Mouse (Mus musculus) testis, postnatal 14 days (tissue): ENCODE data around the gene Tusc2.

Experiments used
- DNase-seq: peaks from one replicate; pipeline ENCODE4 v3.0.0; 2021; ENCODE audit warnings: low spot score

Tusc2 gene

DNA sequence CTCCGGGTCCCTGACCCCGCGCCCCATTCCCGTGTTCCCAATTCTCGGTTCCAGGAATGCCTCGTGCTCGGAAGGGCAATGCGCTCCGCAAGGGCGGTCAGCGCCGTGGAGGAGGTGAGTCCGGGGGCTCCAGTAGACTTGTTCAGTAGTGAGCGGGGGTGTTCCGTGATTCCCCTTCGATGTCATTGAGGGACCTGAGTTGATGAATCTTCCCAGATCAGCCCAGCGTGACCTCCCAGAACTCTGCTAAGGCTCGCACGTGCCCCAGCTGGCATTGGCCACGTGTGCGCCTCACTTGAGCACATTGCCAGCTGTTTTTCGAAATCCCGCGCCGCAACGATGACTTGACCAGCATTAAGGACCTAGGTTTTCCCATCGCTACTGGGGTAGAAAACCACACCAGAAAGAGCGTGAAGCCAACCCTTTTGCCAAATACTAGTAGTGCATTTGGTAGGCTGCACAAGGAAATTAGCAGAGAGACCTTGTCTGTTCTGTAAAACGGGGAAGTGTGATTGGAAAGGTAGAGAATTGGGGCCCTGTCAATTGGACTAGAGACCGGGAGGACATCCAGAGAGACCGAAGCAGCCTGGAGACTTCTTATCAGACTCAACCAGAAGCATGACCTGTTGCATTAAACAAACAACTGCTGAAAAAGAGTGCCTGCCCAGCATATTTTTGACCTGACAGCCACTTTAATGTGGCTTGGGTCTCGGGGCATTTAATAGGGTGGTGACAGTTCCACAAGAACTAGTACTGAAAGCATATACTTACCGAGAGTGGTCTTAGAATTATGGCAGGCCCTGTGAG lies 25.0 kb downstream of the Tusc2 start:
- no peak for DNase-seq

DNA sequence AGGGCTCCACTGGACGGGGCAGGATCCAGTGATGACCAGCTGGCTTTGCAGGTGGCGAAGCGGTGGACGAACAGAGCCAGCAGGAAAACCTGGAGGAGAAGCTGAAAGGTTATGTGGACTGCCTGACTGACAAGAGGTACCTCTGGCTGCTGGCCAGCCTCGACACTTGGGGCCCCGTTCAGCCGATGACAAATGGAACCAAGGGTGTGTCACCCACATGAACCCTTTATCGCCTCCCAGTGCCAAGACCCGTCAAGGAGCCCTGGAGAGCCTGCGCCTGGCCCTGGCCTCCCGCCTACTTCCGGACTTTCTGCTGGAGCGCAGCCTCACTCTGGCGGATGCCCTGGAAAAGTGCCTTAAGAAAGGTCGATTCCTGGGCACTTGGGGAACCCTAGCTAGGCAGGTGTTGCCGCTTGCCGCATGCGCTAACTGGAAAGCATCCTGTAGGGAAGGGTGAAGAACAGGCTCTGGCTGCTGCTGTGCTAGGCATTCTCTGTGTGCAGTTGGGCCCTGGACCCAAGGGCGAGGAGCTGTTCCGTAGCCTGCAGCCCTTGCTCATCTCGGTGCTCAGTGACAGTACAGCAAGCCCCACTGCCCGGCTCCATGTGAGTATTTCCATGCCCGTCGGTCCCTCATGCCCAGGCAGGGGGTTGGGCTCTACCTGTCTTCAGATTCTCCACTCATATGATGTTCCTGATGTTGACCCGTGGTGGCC lies 27.2 kb downstream of the Tusc2 start:
- no peak for DNase-seq

DNA sequence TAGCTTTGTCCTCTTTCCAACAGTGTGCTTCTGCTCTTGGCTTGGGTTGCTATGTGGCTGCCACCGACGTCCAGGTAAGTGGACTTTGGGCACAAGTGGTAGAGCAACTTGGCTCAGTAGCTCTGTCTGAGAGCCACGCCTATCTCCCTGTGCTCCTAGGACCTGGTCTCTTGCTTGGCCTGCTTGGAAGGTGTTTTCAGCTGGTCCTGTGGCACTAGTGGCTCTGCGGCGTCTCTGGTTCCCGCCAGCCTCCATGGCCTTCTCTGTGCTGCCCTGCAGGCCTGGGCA lies 27.7 kb downstream of the Tusc2 start:
- no peak for DNase-seq

DNA sequence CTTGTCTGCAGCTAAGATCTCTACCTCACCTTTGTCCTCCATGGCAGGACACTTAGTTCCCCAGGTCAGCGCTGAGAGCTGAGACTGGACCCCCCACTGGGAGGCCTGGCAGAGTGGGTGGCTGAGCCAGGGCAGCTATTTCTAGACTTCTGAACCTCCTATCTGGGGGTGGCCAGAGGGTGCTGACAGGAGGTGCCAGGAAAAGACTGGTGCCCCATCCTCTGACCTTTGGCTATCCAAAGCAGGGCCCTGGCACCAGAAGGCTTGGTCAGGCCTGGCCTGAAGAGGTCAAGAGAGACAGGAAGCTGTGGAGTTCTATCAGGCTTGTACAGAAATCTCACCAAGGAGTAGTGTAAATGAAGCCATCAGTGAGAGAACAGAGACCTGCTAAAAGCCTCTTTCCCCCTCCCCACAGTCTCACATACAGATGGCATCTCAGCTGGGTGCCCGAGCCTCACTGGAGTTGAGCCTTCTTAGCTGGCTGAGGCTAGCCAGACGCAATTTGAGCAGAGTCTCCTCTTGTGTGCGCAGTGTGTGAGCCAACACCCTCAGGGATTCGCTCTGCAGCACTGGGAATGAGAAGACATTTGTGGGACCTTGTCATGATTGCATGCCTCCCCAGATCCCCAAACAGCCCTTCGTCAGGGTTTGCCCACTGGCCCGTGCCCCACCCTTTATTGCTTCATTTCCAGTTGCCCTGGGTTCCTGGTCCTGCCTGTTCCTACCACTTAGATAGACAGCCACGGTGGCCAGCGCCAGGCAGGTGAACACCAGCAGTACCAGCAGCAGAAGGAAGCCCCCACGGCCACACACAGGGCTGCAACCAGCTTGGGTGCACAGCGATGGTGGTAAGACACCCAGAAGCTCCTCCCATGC lies 30.3 kb downstream of the Tusc2 start:
- no peak for DNase-seq

DNA sequence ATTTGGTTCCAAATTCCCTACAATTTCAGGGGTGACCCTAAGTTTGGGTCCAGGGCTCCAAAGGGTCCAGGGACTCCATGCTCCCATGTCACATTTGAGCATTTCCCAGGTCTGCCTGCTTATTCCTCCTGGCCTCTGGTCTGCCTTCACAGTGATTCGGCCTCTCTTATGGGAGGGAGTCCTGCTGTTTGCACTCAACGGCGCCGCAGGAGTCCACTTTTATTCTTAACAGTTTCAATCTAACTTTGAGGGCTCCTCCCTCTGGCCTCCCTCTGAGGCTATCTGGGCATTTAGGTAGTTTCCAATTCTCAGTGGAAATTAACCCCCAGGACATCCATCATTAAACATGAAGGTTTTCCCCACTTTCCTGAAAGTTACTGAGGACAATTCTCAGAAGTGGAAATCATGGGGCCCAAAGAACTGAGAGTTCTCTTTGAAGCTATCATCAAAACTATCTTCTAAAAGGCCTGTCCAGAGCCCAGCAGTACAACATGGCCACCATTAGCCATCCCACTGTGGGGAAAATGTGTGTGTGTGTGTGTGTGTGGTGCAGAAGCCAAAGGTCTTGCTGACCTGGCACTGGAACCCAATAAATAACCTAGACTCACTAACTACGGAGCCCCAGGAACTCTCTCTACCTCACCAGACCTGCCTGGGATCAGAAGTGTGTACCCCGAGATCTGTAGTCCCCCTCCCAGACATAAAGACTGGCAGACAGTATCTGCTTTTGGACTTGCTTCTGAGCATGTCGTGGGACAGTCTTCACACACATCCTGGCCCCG lies 31.4 kb downstream of the Tusc2 start:
- no peak for DNase-seq

DNA sequence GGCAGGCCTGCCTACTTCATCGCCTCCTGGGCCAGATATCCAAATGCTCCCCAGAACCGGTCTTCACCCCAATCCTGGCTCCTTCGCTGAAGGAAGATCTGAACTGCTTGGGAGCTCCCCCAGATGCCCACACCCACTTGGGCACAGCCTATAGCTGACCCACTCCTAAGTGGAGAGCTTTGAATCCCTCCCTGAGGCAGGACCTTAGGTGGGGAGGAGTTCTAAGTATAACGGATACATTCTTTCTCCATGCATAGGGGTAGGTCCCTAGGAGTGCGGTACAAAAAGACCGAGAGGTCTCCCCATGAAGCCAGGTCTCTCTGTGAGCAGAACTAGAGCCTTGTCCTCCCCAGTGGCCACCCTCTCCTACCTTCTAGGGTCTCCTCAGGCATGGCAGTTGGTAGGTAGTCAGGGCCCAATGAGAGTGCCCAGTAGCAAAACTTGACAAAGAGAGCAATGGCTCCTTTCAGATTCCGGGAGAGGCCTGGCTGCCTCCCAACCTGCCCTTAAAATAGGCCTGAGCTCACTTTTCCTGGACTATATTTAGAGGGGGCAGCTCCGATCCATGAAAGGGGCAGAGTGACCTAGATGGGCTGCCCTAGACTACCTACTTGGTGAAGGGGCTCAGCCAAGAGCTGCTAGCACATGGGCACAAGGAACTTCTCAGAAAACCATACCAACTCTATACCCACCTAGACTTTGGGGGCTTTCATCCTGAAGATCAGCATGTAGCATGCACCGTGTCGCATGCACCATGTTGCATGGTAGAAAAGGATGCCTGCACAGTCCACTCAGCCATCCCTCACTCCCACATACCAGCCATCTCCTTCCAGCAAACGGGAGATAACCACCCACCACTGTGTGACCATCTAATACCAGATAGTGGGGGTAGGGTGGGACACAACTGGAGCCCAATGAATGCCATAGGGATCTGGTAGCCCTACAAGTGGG lies 33.8 kb downstream of the Tusc2 start:
- no peak for DNase-seq

DNA sequence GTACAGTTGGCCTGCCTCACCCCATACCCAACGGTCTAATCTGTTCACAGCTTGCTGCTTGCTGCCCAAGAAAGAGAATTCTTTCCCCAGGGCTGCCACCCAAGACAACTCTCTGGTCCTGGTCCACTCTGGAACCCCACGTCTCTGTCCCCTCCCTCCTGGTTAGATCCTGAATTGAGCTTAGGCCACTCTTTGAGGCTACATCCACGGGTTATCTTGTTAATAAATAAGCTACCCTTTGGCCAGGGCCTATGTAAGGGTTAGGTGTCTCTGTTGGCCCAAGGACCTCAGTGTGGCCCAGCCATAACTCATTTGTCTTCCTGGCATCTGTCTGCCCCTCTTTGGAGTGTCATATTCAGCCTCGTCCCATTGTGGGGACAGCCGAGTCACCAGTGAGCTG lies 35.3 kb downstream of the Tusc2 start:
- no peak for DNase-seq

DNA sequence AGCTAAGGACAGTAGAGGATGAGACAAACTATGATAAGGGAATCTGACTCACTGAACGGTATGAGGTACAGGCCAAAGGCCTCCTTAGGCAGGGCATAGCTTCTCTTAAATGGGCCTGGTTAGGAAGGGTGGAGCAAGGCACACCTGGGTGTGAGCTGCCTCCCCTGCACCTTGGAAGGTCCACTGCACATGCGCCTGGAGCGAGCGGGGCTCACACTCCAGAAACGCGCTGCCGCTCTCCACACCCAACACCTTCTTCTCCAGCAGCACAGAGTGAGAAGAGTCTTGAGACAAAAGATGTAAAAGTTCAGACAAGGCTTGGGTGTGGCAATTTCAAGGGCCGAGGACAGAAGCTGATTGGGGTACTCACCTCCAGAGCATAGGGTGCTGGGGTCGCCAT lies 36.4 kb downstream of the Tusc2 start:
- DNase-seq: no peak

DNA sequence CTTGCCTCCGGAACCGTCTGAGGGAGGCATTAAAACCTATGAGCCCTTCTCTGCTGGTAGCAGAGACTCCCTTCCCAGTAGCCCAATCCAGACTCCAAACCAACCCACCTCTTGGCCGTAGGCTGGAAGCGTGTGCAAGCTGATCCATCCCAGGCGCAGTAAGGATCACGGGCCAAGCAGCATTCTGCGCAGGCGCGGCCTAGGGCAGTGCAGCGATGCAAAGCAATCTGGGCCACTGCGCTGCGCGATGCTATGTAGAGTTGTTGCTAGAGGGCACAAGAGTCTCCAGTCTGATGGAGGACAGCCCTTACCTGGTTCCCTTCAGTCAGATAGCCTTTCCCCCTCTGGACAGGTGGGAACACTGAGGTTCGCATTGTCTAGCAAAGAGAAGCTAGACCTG lies 36.8 kb downstream of the Tusc2 start:
- DNase-seq: no peak

DNA sequence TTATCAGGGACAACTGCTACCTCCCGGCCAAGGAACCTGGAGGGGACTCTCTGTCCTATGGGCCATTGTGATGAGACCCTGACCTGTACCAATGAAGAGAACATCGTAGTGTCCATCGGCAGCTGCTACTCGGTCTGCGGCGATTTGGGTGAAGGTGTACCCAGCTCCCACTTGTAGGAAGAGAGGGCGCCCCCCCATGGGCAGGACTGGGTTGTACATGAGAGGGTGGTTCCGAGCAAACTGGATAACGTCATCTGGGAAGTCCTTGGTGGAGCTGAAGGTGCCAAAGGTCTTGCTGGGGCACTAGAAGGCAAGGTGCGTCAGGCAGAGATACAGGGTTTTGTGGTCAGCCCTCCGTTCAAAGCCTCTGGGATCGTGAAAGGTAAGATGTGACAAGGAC lies 37.7 kb downstream of the Tusc2 start:
- DNase-seq: no peak

DNA sequence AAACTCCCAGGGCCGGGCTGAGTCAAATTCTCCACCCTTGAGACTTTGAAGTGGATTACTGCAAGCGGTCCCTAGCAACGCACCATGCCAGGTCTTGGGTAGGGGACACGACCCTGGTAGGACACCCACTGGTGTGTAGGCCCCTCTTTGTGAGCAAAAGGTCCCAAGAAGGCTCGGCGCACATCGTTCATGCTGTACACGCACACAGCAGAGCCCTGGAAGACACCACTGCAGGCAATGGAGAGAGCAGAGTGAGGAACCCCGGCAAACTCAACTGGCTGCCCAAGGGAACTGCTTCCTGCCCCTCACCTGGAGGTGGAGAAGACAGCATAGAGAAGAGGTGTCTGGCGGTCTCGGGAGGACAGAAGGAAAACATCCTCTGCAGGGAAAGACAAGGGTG lies 38.2 kb downstream of the Tusc2 start:
- no peak for DNase-seq

DNA sequence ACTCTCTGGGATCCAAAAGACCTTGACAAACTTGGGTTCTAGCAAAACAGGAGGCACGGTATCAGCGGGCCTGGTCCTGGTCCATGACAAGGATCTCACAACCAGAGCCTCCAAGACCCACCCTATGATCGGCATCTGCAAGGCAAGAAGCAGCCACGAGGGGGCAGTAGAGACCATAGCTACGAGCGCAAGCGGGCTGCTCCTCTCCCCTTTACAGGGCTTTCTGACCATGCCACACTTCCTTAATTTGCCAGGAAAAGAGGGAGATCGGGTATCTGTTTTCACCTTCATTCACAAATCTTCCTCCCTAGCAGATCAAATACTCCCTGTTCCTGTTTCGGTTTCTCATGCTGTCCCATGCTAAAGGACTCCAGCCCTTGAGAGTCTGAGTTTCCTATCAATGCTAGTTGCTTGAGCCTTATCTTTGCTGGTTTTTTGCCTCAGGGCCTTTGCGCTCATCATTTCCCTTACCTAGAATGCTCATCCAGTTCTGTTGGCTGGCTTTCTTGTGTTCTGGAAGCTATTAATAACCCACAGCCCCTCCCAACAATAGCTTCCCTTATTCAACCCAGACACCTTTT lies 39.1 kb downstream of the Tusc2 start:
- peak; percentile 81 for DNase-seq

DNA sequence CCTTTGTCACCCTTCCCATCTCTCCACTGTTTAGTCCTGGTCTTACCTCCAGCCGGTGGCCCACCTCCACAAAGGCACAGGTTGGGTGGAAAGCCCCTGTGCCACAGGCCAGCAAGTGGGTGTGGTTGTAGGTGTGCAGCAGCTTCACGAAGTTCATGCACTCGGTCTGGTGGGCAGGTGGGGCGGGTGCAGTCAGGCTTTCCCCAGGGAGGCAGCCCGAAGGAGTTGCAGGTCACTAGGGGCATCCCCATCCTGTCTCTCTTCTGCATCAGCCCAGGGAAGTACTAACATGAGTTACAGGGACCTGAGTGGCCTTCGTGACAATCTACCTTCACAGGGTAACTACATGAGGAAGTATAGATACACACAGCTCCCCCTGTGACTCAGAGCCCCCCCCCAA lies 40.2 kb downstream of the Tusc2 start:
- DNase-seq: no peak

DNA sequence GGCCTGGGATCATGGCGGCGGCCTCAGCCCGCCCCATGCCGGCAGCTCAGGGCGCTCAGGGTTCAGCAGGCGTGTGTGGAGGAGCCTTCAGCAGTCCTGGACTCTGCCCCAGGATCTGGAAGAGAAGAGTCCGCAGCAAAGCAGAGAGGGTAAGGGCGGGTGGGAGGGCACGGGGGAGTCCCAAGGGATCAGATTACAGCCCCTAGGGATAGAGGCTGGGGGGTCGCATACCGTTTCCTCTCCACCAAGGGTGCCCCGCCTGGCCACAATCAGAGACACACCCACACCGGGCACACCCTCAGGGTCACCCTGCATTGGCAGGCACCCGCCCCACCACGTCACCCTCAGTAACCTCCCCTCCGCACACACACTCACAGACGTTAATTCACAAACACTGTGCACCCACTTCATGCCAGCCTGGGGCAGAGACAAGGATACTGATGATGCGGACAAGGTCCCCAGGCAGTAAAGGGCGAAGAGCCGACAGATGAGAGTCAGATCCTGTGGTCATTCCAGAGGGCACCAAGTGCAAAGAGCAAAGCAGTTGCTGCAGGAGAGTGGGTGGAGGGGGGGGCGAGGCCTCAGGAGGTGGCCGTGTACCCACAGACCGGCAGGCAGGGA lies 42.1 kb downstream of the Tusc2 start:
- DNase-seq: no peak

DNA sequence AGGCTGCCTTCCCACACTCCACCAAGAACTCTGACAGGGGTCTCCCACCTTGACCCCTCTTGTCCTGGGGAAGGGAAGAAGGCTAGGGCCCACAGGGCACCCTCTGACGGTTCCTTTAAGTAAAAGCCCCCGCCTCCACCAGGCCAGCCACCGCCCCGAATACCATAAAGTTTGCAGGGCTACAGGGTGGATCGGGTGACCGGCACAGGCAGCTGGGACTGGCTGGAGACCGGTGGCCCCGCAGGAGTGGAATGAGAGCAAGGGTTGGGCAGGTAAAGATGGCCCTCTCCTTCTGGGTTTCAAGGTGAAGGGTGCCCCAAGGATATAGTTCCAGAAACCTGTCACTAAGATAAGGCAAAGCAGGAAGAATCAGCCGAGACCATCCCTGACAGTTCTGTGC lies 43.5 kb downstream of the Tusc2 start:
- DNase-seq: no peak

DNA sequence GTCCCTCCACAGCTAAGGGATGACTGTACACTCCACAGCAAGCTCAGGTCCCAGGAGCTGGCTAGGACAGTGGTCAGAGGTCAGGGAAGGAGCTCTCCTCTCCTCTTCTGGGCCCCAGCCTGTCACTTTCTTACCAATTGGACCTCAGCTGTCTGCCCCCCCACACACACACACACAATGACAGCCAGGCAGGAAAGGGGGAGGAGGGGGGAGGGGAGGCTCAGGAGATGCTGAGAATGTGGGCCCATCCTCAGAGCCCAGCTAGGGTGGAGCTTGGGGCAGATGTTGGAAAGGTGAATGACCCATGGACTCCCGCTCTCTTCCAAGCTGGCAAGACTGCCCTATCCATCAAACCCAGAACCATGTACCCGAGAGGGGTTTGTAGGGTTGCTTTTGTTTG lies 44.0 kb downstream of the Tusc2 start:
- DNase-seq: no peak

DNA sequence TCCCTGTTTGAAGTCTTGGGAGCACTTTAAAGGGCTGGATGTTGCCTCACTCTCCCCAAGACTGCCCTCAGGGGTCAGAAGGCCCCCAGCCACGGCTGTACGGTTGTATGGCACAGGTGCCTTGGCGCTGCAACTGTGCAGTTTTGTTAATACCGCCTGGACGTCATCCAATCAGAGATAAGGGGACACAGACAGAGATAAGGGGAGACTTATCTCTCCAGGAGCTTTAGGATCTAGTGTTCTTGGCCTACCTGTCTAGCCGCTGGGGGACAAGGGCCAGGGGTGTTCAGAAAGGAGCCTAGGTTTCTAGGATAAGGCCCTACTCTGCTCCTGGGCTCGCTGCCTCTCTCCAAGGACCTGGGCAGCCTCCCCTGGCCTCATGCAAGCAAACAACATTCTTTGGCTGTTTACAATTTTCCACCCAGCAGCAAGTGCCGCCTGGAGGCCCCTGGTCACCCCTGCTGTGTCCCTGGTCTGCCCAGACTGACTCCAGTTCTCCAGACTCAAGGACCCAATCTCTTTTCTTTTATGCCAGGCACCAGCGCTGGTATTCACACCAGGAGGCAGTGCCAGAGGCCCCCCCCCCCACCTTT lies 44.7 kb downstream of the Tusc2 start:
- no peak for DNase-seq

DNA sequence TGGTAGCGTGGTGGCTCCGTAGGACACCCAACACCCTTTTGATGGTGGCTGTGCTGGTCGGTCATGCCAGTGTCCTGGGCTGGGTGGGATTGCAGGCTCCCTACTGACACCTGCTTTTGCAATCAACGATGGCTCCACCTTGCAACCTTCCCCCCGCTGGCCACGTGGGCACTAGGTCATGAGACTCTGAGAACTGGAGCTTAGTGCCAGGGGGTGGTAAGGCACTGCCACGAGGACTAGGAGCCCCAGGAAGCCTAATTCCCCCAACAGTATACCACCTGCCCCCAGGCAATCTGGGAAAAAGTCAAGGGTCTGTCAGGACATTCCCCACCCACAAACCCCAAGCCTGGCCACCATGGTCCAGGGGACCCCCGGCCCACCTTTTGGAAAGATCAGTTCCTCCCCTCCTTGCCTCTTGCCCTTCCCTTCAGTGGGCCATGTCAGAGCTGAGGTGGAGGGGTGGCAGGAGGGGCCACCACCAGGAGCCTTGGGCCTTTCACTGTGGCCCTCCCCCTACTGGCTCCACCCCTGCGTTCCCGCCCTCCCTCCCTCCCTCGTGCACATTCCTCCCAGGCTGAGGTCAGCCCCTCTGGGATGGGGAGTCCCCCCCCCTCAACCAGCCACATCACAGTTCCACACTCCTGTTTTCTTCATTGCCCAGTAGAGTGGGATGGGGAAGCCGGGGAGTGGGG lies 45.8 kb downstream of the Tusc2 start, which contains the start of gene Sema3b:
Gene Sema3b (minus strand): TSS at position 489 of the 692 bp plus-strand sequence.
- no peak for DNase-seq

DNA sequence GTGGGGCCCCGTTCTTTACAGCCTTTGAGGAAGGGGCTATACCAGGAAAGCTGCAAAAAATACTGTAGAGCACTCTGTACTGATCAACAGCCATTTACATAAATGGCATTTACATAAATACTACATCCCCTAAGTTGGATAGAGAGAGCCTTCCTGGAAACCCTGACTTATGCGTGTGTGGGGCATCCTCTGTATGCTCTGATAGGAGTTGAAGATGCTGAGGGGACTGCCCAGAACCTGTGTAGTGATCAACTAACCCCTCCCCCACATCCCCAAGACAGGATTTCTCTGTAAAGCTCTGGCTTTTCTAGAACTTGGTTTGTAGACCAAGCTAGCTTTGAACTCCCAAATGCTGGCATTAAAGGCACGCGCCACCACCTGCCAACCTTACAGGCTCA lies 46.4 kb downstream of the Tusc2 start:
- no peak for DNase-seq
